Mouse (Mus musculus): ENCODE measurements at regions not wholly inside any gene's neighbourhood (a gene's known extent, or its start where the extent isn't known, plus 50 kb on each side); places are given as distances from the start of the nearest gene placed in this dataset.

DNA sequence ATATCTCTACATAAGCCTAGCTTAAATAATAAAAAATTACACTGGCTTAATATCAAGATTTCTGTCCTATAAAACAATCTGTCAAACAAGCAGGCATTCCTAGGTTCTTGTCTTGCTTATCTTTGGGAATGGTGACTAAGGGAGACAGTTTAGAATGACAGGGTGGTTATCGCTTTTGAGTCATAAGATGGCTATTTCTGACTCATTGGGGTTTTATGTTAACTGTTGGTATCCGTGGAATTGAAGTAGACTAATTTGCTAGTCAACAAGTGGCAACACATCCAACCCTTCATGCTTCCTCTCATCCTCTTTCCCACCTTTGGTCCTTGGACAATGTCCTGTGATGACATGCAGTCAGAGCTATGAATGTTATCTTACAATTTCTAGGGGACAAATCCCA is 328.0 kb downstream of the Cps1 start:
- Histone ChIP-seq H3K27ac (ENCODE audit: insufficient read depth, low read length) (no peak overlapping the region), H3K4me3 (ENCODE audit: insufficient read depth, low read length) (no peak overlapping the region), H3K4me1 (ENCODE audit: control insufficient read depth, insufficient read depth, low read length) (no peaks in the 10 kb centered on the region)
- no peak for TF ChIP-seq CTCF (IDR thresholded peaks at IDR 0.05; ENCODE audit: borderline replicate concordance, insufficient read depth, low read length)
- no peak for TF ChIP-seq POLR2A (IDR thresholded peaks at IDR 0.05; ENCODE audit: low read depth, low read length)

DNA sequence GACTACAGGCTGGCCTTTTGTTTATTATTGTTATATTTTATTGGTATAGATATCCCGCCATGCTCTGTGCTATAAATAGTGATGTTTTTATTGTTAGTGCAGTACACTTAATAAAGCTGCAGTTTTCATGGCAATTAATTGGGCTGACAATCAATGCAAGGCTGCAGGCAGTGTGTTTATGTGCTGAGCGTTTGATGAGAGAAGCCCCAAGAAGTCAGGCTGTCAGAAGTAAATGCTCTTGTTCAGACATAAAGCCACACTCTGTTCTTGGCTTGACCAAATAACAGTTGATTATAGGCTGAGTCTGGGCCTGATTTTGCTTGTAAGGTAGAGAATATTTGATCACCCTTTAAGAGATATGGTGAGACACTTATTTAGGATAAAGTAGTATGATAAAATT is 341.4 kb downstream of the Cps1 start:
- no peak for TF ChIP-seq CTCF (IDR thresholded peaks at IDR 0.05; ENCODE audit: borderline replicate concordance, insufficient read depth, low read length)
- no peak for TF ChIP-seq POLR2A (IDR thresholded peaks at IDR 0.05; ENCODE audit: low read depth, low read length)
- Histone ChIP-seq H3K4me3 (ENCODE audit: insufficient read depth, low read length) (no peak overlapping the region), H3K4me1 (ENCODE audit: control insufficient read depth, insufficient read depth, low read length) (no peaks in the 10 kb centered on the region), H3K27ac (ENCODE audit: insufficient read depth, low read length) (no peak overlapping the region)

DNA sequence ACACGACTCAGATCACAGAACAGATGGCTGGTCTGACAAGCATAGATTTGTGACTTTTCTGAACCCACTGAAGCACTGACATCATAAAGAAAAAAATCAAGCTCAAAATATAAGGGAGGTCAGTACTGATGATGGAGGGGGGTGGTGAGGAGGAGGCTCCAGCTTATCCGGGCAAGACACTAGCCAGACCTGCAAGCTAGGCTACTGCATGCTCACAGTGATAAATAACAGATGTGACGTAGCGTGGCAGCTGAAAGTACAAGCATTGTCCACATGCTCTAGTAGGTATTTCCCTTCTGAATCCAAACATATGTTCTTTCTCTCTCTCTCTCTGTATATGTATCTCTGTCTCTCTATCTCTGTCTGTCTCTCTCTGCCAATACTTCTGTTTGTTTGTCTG is 342.7 kb downstream of the Cps1 start:
- no peaks in the 10 kb centered on the region for H3K4me1 ChIP-seq (ENCODE audit: control insufficient read depth, insufficient read depth, low read length)
- no peak overlapping the region for H3K4me3 ChIP-seq (ENCODE audit: insufficient read depth, low read length)
- TF ChIP-seq CTCF (IDR thresholded peaks at IDR 0.05; ENCODE audit: borderline replicate concordance, insufficient read depth, low read length) = no peak
- no peak for TF ChIP-seq POLR2A (IDR thresholded peaks at IDR 0.05; ENCODE audit: low read depth, low read length)
- no peak overlapping the region for H3K27ac ChIP-seq (ENCODE audit: insufficient read depth, low read length)

DNA sequence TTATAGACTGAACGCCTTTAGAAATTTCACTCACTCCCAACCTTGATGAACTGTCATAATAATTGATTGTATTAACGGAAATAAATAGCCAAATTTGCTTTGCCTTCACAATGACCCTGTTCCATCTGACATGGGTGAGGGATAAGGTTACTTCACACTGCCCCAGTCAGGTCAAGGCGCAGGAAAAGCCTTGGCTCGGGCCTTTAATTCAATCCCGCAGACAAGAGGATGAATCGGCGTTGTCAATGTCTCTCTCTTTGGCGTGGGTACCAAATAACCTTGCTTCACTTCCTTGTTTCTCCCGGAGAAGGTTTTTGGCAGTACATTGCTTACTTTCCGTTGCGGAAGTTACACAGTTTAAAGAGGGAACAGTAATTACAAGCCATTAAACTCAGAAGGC is 354.2 kb downstream of the Cps1 start:
- no peak for TF ChIP-seq CTCF (IDR thresholded peaks at IDR 0.05; ENCODE audit: borderline replicate concordance, insufficient read depth, low read length)
- Histone ChIP-seq H3K27ac (ENCODE audit: insufficient read depth, low read length) (no peak overlapping the region), H3K4me1 (ENCODE audit: control insufficient read depth, insufficient read depth, low read length) (no peaks in the 10 kb centered on the region), H3K4me3 (ENCODE audit: insufficient read depth, low read length) (no peak overlapping the region)

DNA sequence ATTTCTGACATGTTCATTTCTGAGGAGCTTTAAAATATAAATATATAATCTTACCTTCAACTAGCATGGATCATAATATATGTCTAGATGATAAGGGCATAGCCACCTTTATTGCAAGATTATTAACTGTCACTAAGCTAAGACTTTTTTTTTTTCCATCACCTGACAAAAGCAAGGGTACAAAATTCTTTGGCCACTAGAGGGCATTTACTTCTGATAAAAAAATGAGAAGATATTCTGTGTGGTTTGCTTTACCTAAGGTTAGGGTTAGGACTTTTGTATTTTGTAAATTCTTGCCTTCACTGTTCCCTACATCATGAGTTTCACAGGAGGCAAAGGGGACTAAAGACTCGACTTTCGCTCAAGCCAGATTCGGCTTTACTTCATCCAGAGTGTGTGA is 355.1 kb downstream of the Cps1 start:
- H3K4me1 ChIP-seq (ENCODE audit: control insufficient read depth, insufficient read depth, low read length) = no peaks in the 10 kb centered on the region
- H3K4me3 ChIP-seq (ENCODE audit: insufficient read depth, low read length) = no peak overlapping the region
- no peak overlapping the region for H3K27ac ChIP-seq (ENCODE audit: insufficient read depth, low read length)
- no peak for TF ChIP-seq POLR2A (IDR thresholded peaks at IDR 0.05; ENCODE audit: low read depth, low read length)
- no peak for TF ChIP-seq CTCF (IDR thresholded peaks at IDR 0.05; ENCODE audit: borderline replicate concordance, insufficient read depth, low read length)

DNA sequence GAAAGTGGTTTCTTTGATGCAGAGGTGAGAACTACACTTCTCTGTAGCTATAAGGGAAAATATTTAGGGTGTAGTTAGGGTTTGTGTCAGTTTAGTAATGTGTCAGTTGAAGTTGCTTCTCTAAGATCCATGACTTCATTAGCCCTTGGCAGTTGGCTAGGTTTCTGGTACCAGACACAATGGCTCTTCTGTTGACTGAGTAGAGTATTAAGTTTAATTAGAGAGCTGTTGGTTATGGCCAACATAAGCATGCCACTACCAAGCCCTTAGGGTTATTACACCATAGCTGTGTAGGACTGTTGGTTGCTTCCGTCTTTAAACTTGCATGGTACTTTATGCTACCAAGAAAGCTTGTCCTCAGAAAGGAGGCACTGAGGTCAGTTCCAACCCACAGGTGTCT is 359.1 kb downstream of the Cps1 start:
- H3K27ac ChIP-seq (ENCODE audit: insufficient read depth, low read length) = no peak overlapping the region
- TF ChIP-seq POLR2A (IDR thresholded peaks at IDR 0.05; ENCODE audit: low read depth, low read length) (no peak), CTCF (IDR thresholded peaks at IDR 0.05; ENCODE audit: borderline replicate concordance, insufficient read depth, low read length) (no peak)
- H3K4me3 ChIP-seq (ENCODE audit: insufficient read depth, low read length) = no peak overlapping the region
- H3K4me1 ChIP-seq (ENCODE audit: control insufficient read depth, insufficient read depth, low read length) = no peaks in the 10 kb centered on the region

DNA sequence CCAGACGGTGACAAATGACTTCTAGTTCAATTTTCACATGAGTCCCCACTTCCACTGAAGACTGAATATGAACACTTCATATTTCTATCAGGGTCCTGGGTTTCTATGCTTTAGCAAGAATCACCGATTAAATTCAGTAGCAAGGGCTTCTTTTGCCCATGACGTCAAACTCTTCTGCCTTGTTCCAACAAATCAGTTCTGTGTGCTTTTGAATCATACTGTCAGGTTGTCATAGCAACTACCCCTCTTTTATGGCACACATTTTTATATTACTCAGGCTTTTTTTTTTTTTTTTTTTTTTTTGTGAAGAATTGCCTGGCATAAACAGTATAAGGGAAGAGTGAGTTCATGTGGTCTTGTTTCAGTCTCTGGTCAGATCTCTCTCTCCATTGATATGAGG is 381.3 kb downstream of the Cps1 start:
- Histone ChIP-seq H3K4me3 (ENCODE audit: insufficient read depth, low read length) (no peak overlapping the region), H3K27ac (ENCODE audit: insufficient read depth, low read length) (no peak overlapping the region), H3K4me1 (ENCODE audit: control insufficient read depth, insufficient read depth, low read length) (no peaks in the 10 kb centered on the region)
- TF ChIP-seq POLR2A (IDR thresholded peaks at IDR 0.05; ENCODE audit: low read depth, low read length) = no peak
- TF ChIP-seq CTCF (IDR thresholded peaks at IDR 0.05; ENCODE audit: borderline replicate concordance, insufficient read depth, low read length) = no peak

DNA sequence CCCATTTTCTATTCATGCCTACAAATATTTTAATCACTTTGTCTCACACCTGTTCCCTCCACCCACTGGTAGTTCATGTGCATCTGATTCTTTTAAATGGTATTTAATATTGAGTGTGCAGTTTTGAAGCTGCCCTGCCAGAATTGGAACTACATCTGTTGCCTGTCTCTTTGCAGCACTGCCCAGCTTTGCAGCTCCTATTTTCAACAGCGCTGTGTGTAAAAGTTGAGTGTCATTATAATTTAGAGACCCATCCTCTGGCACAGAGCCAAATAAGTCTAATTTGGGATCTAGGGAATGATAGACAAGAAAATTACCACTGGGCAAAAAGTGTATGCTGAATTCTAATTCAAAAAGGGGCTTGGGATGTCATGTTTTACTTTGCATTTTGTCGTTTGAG is 382.9 kb downstream of the Cps1 start:
- H3K4me3 ChIP-seq (ENCODE audit: insufficient read depth, low read length) = no peak overlapping the region
- TF ChIP-seq CTCF (IDR thresholded peaks at IDR 0.05; ENCODE audit: borderline replicate concordance, insufficient read depth, low read length) (no peak), POLR2A (IDR thresholded peaks at IDR 0.05; ENCODE audit: low read depth, low read length) (no peak)
- H3K4me1 ChIP-seq (ENCODE audit: control insufficient read depth, insufficient read depth, low read length) = 0 out of 2 replicates have a peak, but pooled peaks cover 2% of the 10 kb centered on the region
- no peak overlapping the region for H3K27ac ChIP-seq (ENCODE audit: insufficient read depth, low read length)

DNA sequence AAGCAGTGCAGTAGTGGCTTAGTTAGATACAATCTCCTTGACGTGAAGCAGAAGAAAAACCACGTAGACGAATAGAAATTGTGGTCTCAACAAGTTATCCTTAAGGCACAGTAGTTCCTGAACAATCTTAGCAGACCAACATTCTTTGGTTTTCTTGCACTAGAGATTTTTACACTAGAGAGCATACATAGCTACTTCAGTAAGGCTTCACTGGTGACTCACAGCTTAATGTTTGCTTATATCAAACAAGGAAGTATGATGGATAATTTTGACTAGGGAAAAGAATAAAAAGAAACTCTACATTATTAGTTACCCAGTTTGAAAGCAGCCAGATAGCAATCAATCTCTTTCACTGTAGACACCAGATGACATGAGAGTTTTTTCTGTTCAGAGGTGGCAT is 395.5 kb downstream of the Cps1 start:
- no peaks in the 10 kb centered on the region for H3K4me1 ChIP-seq (ENCODE audit: control insufficient read depth, insufficient read depth, low read length)
- peak overlapping the region; percentile 26; the same call in 1 of the 2 replicates for H3K27ac ChIP-seq (ENCODE audit: insufficient read depth, low read length)
- H3K4me3 ChIP-seq (ENCODE audit: insufficient read depth, low read length) = no peak overlapping the region
- no peak for TF ChIP-seq POLR2A (IDR thresholded peaks at IDR 0.05; ENCODE audit: low read depth, low read length)

DNA sequence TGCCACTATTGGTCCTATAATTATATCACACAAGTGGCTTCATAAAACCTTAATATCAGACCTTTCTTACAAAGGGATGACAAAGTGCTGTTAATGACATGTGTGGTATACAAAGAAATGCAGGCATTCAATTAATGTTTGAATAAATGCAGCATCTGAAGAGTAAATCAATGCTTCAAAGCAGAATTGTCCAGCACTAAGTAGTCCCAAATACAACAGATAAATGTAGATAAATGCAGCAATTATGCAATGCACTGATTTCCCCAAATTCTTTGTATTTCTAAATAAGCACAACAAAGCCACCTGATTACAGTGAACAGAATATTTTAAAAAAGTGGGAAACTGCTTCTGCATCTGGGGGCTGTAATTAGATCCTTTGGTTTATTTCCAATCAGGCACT is 435.9 kb downstream of the Cps1 start:
- TF ChIP-seq POLR2A (IDR thresholded peaks at IDR 0.05; ENCODE audit: low read depth, low read length) (no peak), CTCF (IDR thresholded peaks at IDR 0.05; ENCODE audit: borderline replicate concordance, insufficient read depth, low read length) (no peak)
- H3K27ac ChIP-seq (ENCODE audit: insufficient read depth, low read length) = no peak overlapping the region
- no peak overlapping the region for H3K4me3 ChIP-seq (ENCODE audit: insufficient read depth, low read length)
- no peaks in the 10 kb centered on the region for H3K4me1 ChIP-seq (ENCODE audit: control insufficient read depth, insufficient read depth, low read length)

DNA sequence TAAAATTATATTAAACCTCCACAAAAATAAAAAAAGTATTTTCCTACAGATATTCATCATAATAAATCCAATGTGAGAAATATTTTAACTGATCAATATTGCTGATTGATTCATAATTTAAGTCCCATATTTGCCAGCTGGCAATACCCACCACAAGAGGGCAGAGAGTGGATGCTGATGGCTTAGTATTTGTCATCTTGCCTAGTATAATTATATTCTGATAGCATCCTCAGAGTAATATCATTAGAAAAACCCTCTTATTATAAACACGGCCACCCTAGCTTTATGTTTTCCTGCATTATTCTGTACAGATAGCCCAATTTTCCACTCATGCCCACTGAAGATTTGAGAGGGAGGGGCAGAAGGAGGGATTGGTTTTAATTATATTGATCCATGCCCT is 436.4 kb downstream of the Cps1 start:
- Histone ChIP-seq H3K4me3 (ENCODE audit: insufficient read depth, low read length) (no peak overlapping the region), H3K27ac (ENCODE audit: insufficient read depth, low read length) (no peak overlapping the region), H3K4me1 (ENCODE audit: control insufficient read depth, insufficient read depth, low read length) (no peaks in the 10 kb centered on the region)
- TF ChIP-seq POLR2A (IDR thresholded peaks at IDR 0.05; ENCODE audit: low read depth, low read length) = no peak
- no peak for TF ChIP-seq CTCF (IDR thresholded peaks at IDR 0.05; ENCODE audit: borderline replicate concordance, insufficient read depth, low read length)

Measured in embryonic fibroblast, embryonic 13.5 days (primary cell).